Mouse (Mus musculus): ENCODE data around the gene Lpin3. TPM values are rescaled to one million over a fixed set of nuclear protein-coding genes. Genes with fewer than 3 reads are reported as not detected.

Lpin3 gene
- polyA plus RNA-seq, 2 experiments, result 0.52 to 0.67 TPM

DNA sequence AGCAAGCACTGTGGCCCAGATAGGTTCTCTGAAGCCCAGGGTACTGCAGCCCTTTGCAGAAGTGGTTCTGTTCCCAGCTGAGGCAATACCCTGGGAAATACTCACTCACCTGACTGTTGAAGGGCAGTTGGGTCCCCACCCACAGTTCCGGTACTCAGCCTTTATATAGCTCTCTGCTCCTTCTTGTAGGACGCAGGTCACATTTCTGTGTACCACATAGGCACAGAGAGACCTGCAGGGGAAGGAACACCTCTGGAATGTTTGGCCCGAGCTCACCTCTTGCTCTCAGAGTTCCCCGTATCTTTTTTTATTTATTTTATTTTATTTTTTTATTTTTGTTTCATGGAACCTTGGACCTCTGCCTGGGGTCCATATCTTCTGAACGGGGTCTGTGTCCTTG lies 30.2 kb downstream of the Lpin3 start:
- H3K4me2 ChIP-seq (ENCODE audit: low read depth), result no peak overlapping the region
- TF ChIP-seq EP300 (IDR thresholded peaks at IDR 0.05; ENCODE audit: low read depth) (no peak), CTCF (IDR thresholded peaks at IDR 0.05; ENCODE audit: low read depth) (no peak)
- no peaks in the 10 kb centered on the region for H3K4me1 ChIP-seq (replicated peaks; ENCODE audit: control insufficient read depth in 2 of 2, insufficient read depth in 2 of 2, low read length in 1 of 2)
- H3K27me3 ChIP-seq (ENCODE audit: control insufficient read depth, insufficient read depth, low read length), result peaks cover 28% of the 10 kb centered on the region
- ATAC-seq (ENCODE audit: insufficient read depth) (no peak), DNase-seq (ENCODE audit: low read depth in 3 of 3, low spot score in 3 of 3) (no peak)
- no peaks in the 10 kb centered on the region for H3K9me3 ChIP-seq (ENCODE audit: control insufficient read depth, low read length)
- no peak overlapping the region for H3K9ac ChIP-seq (replicated peaks)
- no peak overlapping the region for H3K4me3 ChIP-seq (ENCODE audit: insufficient read depth in 1 of 2, low read depth in 2 of 2, low read length in 2 of 2)
- H3K27ac ChIP-seq, result no peak overlapping the region
- WGBS (ENCODE audit: insufficient replicate concordance), result 61% methylated on average over 5 of the region's 5 CpGs
- H3K36me3 ChIP-seq (replicated peaks; ENCODE audit: control insufficient read depth, insufficient read depth, low read depth), result no peaks in the 10 kb centered on the region

DNA sequence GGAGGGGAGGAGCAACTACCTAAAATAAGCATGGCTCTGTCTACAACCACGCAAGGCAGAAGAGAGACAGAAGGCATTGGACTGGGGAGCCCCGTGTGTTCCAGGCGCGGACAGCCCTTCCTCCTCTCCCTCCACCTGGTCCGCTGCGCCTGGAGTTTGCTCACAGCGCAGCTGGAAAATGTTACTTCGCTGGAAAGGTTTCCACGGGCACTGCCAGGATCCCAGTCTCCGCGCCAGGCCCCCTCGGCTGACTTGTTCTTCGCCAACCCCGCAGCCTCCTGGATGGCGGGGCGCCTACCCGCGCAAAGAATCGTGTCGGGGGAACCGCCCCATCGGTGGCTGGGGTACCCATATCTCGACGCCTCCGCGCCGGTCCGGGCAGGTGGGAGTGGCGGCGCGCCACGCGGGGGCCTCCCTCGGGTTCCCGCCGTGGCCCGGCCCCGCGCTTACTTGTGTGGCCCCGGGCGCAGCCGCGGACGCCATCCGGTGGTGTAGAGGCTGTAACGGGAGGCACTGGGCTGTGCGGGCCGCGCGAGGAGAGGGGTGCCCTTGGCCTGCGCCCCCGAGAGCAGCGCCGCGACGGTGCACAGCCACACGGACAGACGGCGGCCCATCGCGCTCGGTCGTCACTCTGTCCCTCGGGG lies 31.2 kb downstream of the Lpin3 start:
- DNase-seq (ENCODE audit: low read depth in 3 of 3, low spot score in 3 of 3) (no peak), ATAC-seq (ENCODE audit: insufficient read depth) (no peak)
- Histone ChIP-seq H3K27me3 (ENCODE audit: control insufficient read depth, insufficient read depth, low read length) (peaks cover 28% of the 10 kb centered on the region), H3K4me1 (replicated peaks; ENCODE audit: control insufficient read depth in 2 of 2, insufficient read depth in 2 of 2, low read length in 1 of 2) (no peaks in the 10 kb centered on the region), H3K4me3 (ENCODE audit: insufficient read depth in 1 of 2, low read depth in 2 of 2, low read length in 2 of 2) (peak overlapping the region in 1 of 2 experiments; percentile 33; a peak in 1 of 4 replicates), H3K36me3 (replicated peaks; ENCODE audit: control insufficient read depth, insufficient read depth, low read depth) (no peaks in the 10 kb centered on the region), H3K27ac (no peak overlapping the region), H3K9me3 (ENCODE audit: control insufficient read depth, low read length) (no peaks in the 10 kb centered on the region), H3K4me2 (ENCODE audit: low read depth) (peak overlapping the region; percentile 41), H3K9ac (replicated peaks) (no peak overlapping the region)
- 2% methylated on average over 62 of the region's 64 CpGs for WGBS (ENCODE audit: insufficient replicate concordance)
- no peak for TF ChIP-seq EP300 (IDR thresholded peaks at IDR 0.05; ENCODE audit: low read depth)
- TF ChIP-seq CTCF (IDR thresholded peaks at IDR 0.05; ENCODE audit: low read depth), result no peak

DNA sequence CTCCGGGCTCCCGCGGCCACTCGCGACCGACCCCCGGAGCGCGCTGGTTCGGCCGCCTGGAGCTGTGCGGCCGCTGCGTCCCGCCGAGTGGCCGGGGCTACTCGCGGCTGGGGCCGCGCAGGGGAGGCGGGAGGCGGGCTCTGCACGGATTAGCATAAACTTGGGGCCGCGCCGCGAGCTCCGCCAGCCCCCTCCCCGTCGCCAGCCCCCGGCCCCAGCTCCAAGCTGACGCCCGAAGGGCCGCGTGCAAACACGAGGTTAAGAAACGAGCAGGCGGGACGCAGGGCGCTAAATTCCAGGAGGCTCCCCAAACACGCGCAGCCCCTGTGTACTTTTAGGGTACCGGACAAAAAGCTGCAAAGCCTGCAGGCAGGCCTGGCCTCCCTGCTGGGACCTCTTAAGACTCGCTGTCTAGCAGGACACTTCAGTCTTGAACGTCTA lies 31.8 kb downstream of the Lpin3 start, which contains the start of gene Emilin3:
Gene Emilin3 (minus strand): TSS at position 98 of the 441 bp plus-strand sequence.
- TF ChIP-seq CTCF (IDR thresholded peaks at IDR 0.05; ENCODE audit: low read depth) (no peak), EP300 (IDR thresholded peaks at IDR 0.05; ENCODE audit: low read depth) (no peak)
- Histone ChIP-seq H3K9me3 (ENCODE audit: control insufficient read depth, low read length) (no peaks in the 10 kb centered on the region), H3K9ac (replicated peaks) (no peak within 1 kb of the TSS), H3K4me2 (ENCODE audit: low read depth) (peak within 1 kb of the TSS; percentile 41), H3K4me3 (ENCODE audit: insufficient read depth in 1 of 2, low read depth in 2 of 2, low read length in 2 of 2) (peak within 1 kb of the TSS in 1 of 2 experiments; percentile 33; a peak in 1 of 4 replicates), H3K27me3 (ENCODE audit: control insufficient read depth, insufficient read depth, low read length) (peaks cover 28% of the 10 kb centered on the region), H3K36me3 (replicated peaks; ENCODE audit: control insufficient read depth, insufficient read depth, low read depth) (no peaks in the 10 kb centered on the region), H3K4me1 (replicated peaks; ENCODE audit: control insufficient read depth in 2 of 2, insufficient read depth in 2 of 2, low read length in 1 of 2) (no peaks in the 10 kb centered on the region), H3K27ac (no peak within 1 kb of the TSS)
- DNase-seq (ENCODE audit: low read depth in 3 of 3, low spot score in 3 of 3) (no peak), ATAC-seq (ENCODE audit: insufficient read depth) (no peak)
- WGBS (ENCODE audit: insufficient replicate concordance), result 3% methylated on average over 46 of the region's 46 CpGs

DNA sequence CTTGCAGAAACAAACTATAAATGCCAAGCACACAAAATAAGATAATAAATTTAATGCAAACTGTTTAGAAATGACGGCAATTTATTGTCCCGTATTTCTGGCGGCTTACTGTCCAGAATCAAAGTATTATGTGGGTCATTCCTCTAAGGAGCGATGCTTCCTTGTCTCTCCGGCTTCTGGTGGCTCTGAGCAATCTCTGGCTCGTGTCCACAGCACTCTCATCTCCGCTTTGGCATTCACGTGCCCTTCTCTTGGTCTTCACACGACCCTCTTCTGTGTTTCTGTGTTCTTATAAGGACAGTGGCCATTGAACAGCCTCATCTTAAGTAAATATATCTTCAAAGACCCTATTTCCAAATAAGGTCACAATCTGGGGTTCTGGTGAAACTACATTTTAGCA lies 34.2 kb downstream of the Lpin3 start:
- ATAC-seq (ENCODE audit: insufficient read depth), result no peak
- Histone ChIP-seq H3K9ac (replicated peaks) (no peak overlapping the region), H3K36me3 (replicated peaks; ENCODE audit: control insufficient read depth, insufficient read depth, low read depth) (no peaks in the 10 kb centered on the region), H3K27me3 (ENCODE audit: control insufficient read depth, insufficient read depth, low read length) (peaks cover 28% of the 10 kb centered on the region), H3K4me2 (ENCODE audit: low read depth) (no peak overlapping the region), H3K4me1 (replicated peaks; ENCODE audit: control insufficient read depth in 2 of 2, insufficient read depth in 2 of 2, low read length in 1 of 2) (no peaks in the 10 kb centered on the region), H3K27ac (no peak overlapping the region), H3K4me3 (ENCODE audit: insufficient read depth in 1 of 2, low read depth in 2 of 2, low read length in 2 of 2) (no peak overlapping the region), H3K9me3 (ENCODE audit: control insufficient read depth, low read length) (no peaks in the 10 kb centered on the region)
- no peak for DNase-seq (ENCODE audit: low read depth in 3 of 3, low spot score in 3 of 3)
- TF ChIP-seq CTCF (IDR thresholded peaks at IDR 0.05; ENCODE audit: low read depth) (no peak), EP300 (IDR thresholded peaks at IDR 0.05; ENCODE audit: low read depth) (no peak)
- 61% methylated on average over 9 of the region's 9 CpGs for WGBS (ENCODE audit: insufficient replicate concordance)

DNA sequence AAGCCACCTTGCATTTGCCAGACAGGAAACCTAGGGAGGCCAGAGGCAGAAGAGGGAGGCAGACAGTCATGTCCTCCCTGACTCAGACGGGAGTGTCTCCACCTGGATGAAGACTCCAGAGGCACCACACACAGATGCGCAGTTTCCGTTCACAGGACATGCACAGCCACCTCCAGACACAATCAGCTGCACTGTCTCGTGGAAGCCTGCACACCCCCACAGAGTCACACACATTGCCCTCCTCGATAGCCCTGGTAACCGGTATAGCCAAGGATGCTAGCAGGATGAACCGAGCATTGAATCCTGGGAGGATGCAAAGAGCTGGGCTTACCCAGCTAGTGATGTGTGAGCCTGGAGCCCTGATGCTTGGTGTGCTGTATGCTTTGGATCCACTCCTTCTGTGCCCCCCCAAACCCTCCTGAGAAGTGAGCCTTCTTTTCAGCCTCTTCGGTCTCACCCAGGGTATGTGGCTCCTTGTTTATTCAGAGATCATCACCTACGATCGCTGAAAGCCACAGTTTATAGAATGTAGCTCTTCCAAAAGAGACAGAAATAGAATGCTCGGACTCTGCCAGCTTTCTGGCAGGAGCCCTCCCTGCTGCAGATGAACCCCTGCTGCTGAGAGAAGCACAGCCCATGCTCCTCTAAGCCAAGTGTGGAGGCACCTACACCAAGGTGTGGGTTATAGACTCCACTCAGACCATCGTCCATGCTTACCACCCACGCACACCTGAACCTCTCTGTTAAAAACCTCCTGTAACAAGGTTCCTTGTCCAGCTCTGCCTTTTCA lies 35.5 kb downstream of the Lpin3 start:
- DNase-seq (ENCODE audit: low read depth in 3 of 3, low spot score in 3 of 3), result no peak
- Histone ChIP-seq H3K4me2 (ENCODE audit: low read depth) (no peak overlapping the region), H3K9me3 (ENCODE audit: control insufficient read depth, low read length) (no peaks in the 10 kb centered on the region), H3K4me3 (ENCODE audit: insufficient read depth in 1 of 2, low read depth in 2 of 2, low read length in 2 of 2) (no peak overlapping the region), H3K27ac (no peak overlapping the region), H3K36me3 (replicated peaks; ENCODE audit: control insufficient read depth, insufficient read depth, low read depth) (no peaks in the 10 kb centered on the region), H3K9ac (replicated peaks) (no peak overlapping the region), H3K27me3 (ENCODE audit: control insufficient read depth, insufficient read depth, low read length) (peaks cover 23% of the 10 kb centered on the region), H3K4me1 (replicated peaks; ENCODE audit: control insufficient read depth in 2 of 2, insufficient read depth in 2 of 2, low read length in 1 of 2) (no peaks in the 10 kb centered on the region)
- TF ChIP-seq EP300 (IDR thresholded peaks at IDR 0.05; ENCODE audit: low read depth) (no peak), CTCF (IDR thresholded peaks at IDR 0.05; ENCODE audit: low read depth) (no peak)
- no peak for ATAC-seq (ENCODE audit: insufficient read depth)
- WGBS (ENCODE audit: insufficient replicate concordance), result 63% methylated on average over 13 of the region's 13 CpGs
